Mouse (Mus musculus) forebrain, embryonic 14.5 days (tissue): ENCODE results near the gene Tmem201. TPM values are rescaled to one million over a fixed set of nuclear protein-coding genes. Genes with fewer than 3 reads are reported as not detected.
A peak's percentile ranks its signal among the peaks of the same experiment; 100 is the strongest.

ENCODE experiments used
- ATAC-seq: fragments of 200-750 bp; cut with Nextera tagmentation; 2 replicates; pipeline ENCODE4 v1.8.0; 2017; ENCODE audit warnings: mild to moderate bottlenecking, moderate library complexity
- DNase-seq: peaks from one replicate; pipeline ENCODE4 v3.0.0-alpha.2; 2015; ENCODE audit warnings: low spot score
- H3K27ac ChIP-seq: fragments of 300-500 bp; sonication (generic); 2 replicates; pipeline ENCODE4 v1.5.1; 2014; ENCODE audit warnings: low read depth, mild to moderate bottlenecking, control low read depth, low read length, moderate library complexity
- H3K27me3 ChIP-seq: fragments of 300-500 bp; sonication (generic); replicated peaks from 2 replicates; pipeline ENCODE4 v1.6.1; 2014; ENCODE audit warnings: low read length, control low read depth, mixed read lengths; ENCODE audit not compliant: control insufficient read depth, insufficient read depth
- H3K36me3 ChIP-seq: fragments of 300-500 bp; sonication (generic); 2 replicates; pipeline ENCODE4 v1.6.1; 2014; ENCODE audit warnings: low read length, control low read depth; ENCODE audit not compliant: control insufficient read depth, insufficient read depth
- H3K4me1 ChIP-seq: fragments of 300-500 bp; sonication (generic); 2 replicates; pipeline ENCODE4 v1.6.1; 2014; ENCODE audit warnings: antibody characterized with exemption, low read length, control low read depth; ENCODE audit not compliant: control insufficient read depth, insufficient read depth
- H3K4me2 ChIP-seq: fragments of 300-500 bp; sonication (generic); 2 replicates; pipeline ENCODE4 v1.6.1; 2014; ENCODE audit warnings: mild to moderate bottlenecking, control low read depth, low read length
- H3K4me3 ChIP-seq: fragments of 300-500 bp; sonication (generic); 2 replicates; pipeline ENCODE4 v1.5.1; 2014; ENCODE audit warnings: low read depth, low read length, control low read depth
- H3K9ac ChIP-seq: fragments of 300-500 bp; sonication (generic); 2 replicates; pipeline ENCODE4 v1.6.1; 2014; ENCODE audit warnings: mild to moderate bottlenecking, low read length, control low read depth, moderate library complexity
- H3K9me3 ChIP-seq: fragments of 300-500 bp; sonication (generic); replicated peaks from 2 replicates; pipeline ENCODE4 v1.6.1; 2016; ENCODE audit warnings: low read length, control low read depth, mixed read lengths; ENCODE audit not compliant: control insufficient read depth
- WGBS: fragments of 180-500 bp; shearing (Covaris S2); extraction: QIAGEN DNeasy Blood & Tissue Kit; methylation state at CpG from one replicate; pipeline ENCODE4 v1.1.7; 2014; 5-methylcytosine and 5-hydroxymethylcytosine counted together
- polyA plus RNA-seq: library from polyadenylated mRNA; unstranded; fragments of >200 nt; fragmentation: Nextera tagmentation; extraction: Ambion mirVana; gene quantifications from 2 replicates; pipeline ENCODE4 v1.2.1, GENCODE M21; 2014

The Tmem201 gene
- polyA plus RNA-seq, 1 experiment from 2014 or later, result 20.4 TPM

DNA sequence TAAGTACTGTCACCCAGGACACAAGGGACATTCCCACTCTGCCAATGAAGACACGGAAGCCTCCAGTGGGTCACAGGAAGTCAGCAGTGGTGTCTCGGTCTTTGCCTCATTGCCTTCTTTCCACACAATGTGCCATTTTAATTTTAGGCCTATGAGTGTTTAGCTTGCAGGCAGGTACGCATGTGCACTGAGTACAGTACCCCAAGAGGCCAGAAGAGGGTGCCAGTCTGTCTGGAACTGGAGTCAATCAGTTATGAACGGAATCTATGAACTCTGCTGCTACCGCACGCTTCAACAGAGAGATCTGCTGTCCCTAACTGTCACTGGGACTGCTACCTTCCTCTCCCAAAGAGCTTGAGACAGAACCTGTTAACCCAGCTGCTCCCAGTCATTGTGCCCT, 18.2 kb downstream of the Tmem201 start:
- Histone ChIP-seq H3K9ac (no peak overlapping the region), H3K9me3 (no peaks in the 10 kb centered on the region), H3K27ac (no peak overlapping the region), H3K4me1 (no peaks in the 10 kb centered on the region), H3K4me3 (no peak overlapping the region), H3K36me3 (peaks cover 86% of the 10 kb centered on the region), H3K27me3 (no peaks in the 10 kb centered on the region), H3K4me2 (no peak overlapping the region)
- 81% methylated on average over 6 of the region's 6 CpGs for WGBS
- no peak for ATAC-seq
- peak; percentile 45 for DNase-seq

- Histone ChIP-seq H3K36me3 (peaks cover 47% of the 10 kb centered on the region), H3K9me3 (no peaks in the 10 kb centered on the region), H3K4me3 (no peak overlapping the region), H3K27ac (no peak overlapping the region), H3K27me3 (no peaks in the 10 kb centered on the region), H3K9ac (no peak overlapping the region), H3K4me2 (no peak overlapping the region), H3K4me1 (no peaks in the 10 kb centered on the region)
- 83% methylated on average over 3 of the region's 3 CpGs for WGBS
- no peak for DNase-seq
- ATAC-seq, result no peak
Measured at GRCm38 (mm10) chr4:149714542-149714941, 23.3 kb downstream of the Tmem201 start.

DNA sequence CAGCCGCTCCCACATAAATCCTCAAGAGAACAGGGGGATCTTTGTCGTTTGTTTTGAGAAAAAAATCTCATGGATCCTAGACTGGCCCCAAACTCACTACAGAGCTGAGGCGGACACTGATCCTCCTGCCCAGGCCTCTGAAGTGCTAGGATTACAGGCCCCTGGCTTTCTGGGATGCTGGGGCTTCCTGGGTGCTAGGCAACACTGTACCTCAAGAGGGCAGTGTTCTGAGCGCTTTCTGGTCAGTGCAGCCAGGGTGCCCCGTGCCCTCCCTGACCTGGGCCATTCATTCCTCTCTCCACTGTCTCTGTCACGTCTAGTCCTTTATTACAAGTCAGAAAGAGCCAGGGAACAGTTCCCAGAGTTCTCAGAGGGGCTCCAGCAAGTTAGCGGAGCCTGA, 25.9 kb downstream of the Tmem201 start:
- H3K9me3 ChIP-seq, result no peaks in the 10 kb centered on the region
- no peak overlapping the region for H3K27ac ChIP-seq
- no peak overlapping the region for H3K9ac ChIP-seq
- no peak overlapping the region for H3K4me3 ChIP-seq
- ATAC-seq, result no peak
- peak; percentile 40 for DNase-seq
- peaks cover 22% of the 10 kb centered on the region for H3K36me3 ChIP-seq
- WGBS, result 19% methylated on average over 7 of the region's 7 CpGs
- no peaks in the 10 kb centered on the region for H3K27me3 ChIP-seq
- no peaks in the 10 kb centered on the region for H3K4me1 ChIP-seq
- H3K4me2 ChIP-seq, result no peak overlapping the region

GRCm38 (mm10) chr4:149711485-149711884, 26.4 kb downstream of the Tmem201 start:
- no peak overlapping the region for H3K4me2 ChIP-seq
- no peak overlapping the region for H3K4me3 ChIP-seq
- no peak overlapping the region for H3K9ac ChIP-seq
- no peak overlapping the region for H3K27ac ChIP-seq
- no peaks in the 10 kb centered on the region for H3K27me3 ChIP-seq
- no peaks in the 10 kb centered on the region for H3K9me3 ChIP-seq
- no peak for DNase-seq
- no peaks in the 10 kb centered on the region for H3K4me1 ChIP-seq
- no peak for ATAC-seq
- peaks cover 17% of the 10 kb centered on the region for H3K36me3 ChIP-seq
- WGBS, result 95% methylated on average over 5 of the region's 5 CpGs

- Histone ChIP-seq H3K9me3 (no peaks in the 10 kb centered on the region), H3K27ac (no peak overlapping the region), H3K4me3 (no peak overlapping the region), H3K36me3 (peaks cover 8% of the 10 kb centered on the region; the same call in 1 of the 2 replicates), H3K27me3 (no peaks in the 10 kb centered on the region), H3K4me2 (no peak overlapping the region), H3K4me1 (no peaks in the 10 kb centered on the region), H3K9ac (no peak overlapping the region)
- 19% methylated on average over 5 of the region's 5 CpGs for WGBS
- DNase-seq (peak; percentile 58), ATAC-seq (peak; percentile 58)
Measured at GRCm38 (mm10) chr4:149710510-149710909, 27.3 kb downstream of the Tmem201 start.

DNA sequence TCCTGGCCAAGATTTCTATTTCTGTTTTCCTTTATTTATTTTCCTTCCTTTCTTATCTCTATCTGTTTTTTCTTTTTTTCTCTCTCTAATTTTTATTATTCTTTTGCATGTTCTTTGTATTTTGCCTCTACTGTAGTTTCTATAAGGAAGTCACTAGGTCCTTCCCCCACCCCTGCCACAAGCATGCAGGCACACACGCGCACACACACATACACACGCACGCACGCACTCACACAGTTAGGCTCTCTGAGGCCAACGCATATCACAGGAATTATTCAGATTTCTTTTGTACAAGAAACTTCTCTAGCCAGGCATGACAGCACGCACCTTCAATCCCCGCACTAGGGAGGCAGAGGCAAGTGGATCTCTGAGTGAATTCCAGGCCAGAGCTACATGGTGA, 31.9 kb downstream of the Tmem201 start:
- WGBS, result 90% methylated on average over 8 of the region's 8 CpGs

DNA sequence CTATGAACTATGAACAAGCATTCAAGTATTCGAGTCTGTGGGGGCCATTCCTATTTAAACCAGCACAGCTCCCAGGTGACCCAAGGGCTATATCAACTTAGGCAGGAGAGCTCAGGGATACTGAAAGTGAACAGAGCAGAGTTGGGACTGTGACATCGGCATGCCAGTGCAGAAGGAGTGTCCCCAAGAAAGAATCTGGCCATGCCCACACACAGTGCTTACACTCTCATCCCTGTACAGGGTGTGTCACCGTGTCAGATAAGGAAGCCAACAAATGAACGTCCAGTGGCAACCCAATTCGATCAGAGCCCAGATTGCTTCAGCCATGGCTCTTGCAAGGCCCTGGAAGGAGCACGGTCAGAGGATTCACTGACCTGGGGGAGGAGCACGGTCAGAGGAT, 32.5 kb downstream of the Tmem201 start:
- no peak overlapping the region for H3K9ac ChIP-seq
- DNase-seq (no peak), ATAC-seq (no peak)
- H3K4me3 ChIP-seq, result no peak overlapping the region
- H3K9me3 ChIP-seq, result no peaks in the 10 kb centered on the region
- H3K27ac ChIP-seq, result no peak overlapping the region
- H3K4me2 ChIP-seq, result no peak overlapping the region
- no peaks in the 10 kb centered on the region for H3K36me3 ChIP-seq
- no peaks in the 10 kb centered on the region for H3K4me1 ChIP-seq
- WGBS, result 81% methylated on average over 7 of the region's 7 CpGs
- no peaks in the 10 kb centered on the region for H3K27me3 ChIP-seq

More for the DNA sequence above, 31.9 kb downstream of the Tmem201 start:
- no peak overlapping the region for H3K27ac ChIP-seq
- no peaks in the 10 kb centered on the region for H3K4me1 ChIP-seq
- no peak overlapping the region for H3K9ac ChIP-seq
- ATAC-seq (no peak), DNase-seq (no peak)
- no peak overlapping the region for H3K4me3 ChIP-seq
- H3K36me3 ChIP-seq, result no peaks in the 10 kb centered on the region
- no peak overlapping the region for H3K4me2 ChIP-seq
- no peaks in the 10 kb centered on the region for H3K27me3 ChIP-seq
- no peaks in the 10 kb centered on the region for H3K9me3 ChIP-seq

- 77% methylated on average over 19 of the region's 19 CpGs for WGBS
- Histone ChIP-seq H3K4me1 (peaks cover 5% of the 10 kb centered on the region; the same call in 1 of the 2 replicates), H3K36me3 (no peaks in the 10 kb centered on the region), H3K9me3 (no peaks in the 10 kb centered on the region), H3K27me3 (0 out of 2 replicates have a peak, but pooled peaks cover 6% of the 10 kb centered on the region), H3K4me2 (no peak within 1 kb of the TSS), H3K27ac (no peak within 1 kb of the TSS), H3K9ac (no peak within 1 kb of the TSS), H3K4me3 (no peak within 1 kb of the TSS)
- no peak for DNase-seq
- ATAC-seq, result no peak
Measured at GRCm38 (mm10) chr4:149702210-149702979, 35.4 kb downstream of the Tmem201 start, which contains the start of gene Pik3cd. TSS of gene Pik3cd (minus strand) at chr4:149702571.

GRCm38 (mm10) chr4:149701426-149702209, 36.2 kb downstream of the Tmem201 start:
- H3K4me1 ChIP-seq, result peaks cover 5% of the 10 kb centered on the region; the same call in 1 of the 2 replicates
- no peak overlapping the region for H3K9ac ChIP-seq
- no peak overlapping the region for H3K4me3 ChIP-seq
- no peak overlapping the region for H3K27ac ChIP-seq
- no peaks in the 10 kb centered on the region for H3K9me3 ChIP-seq
- DNase-seq (peak; percentile 37), ATAC-seq (no peak)
- no peak overlapping the region for H3K4me2 ChIP-seq
- no peaks in the 10 kb centered on the region for H3K36me3 ChIP-seq
- WGBS, result 60% methylated on average over 18 of the region's 18 CpGs
- H3K27me3 ChIP-seq, result 0 out of 2 replicates have a peak, but pooled peaks cover 12% of the 10 kb centered on the region
